Mouse (Mus musculus) ES-E14 (cell line): ENCODE results near the gene Psmb4.

Experiments
- CHD2 ChIP-seq: IDR thresholded peaks from 2 replicates; pipeline ENCODE4 v1.6.1; 2014; ENCODE audit warnings: mild to moderate bottlenecking, low read depth, low read length, inconsistent platforms
- HCFC1 ChIP-seq: IDR thresholded peaks from 2 replicates; pipeline ENCODE4 v1.6.1; 2012; ENCODE audit warnings: low read length, inconsistent platforms, borderline replicate concordance; ENCODE audit not compliant: insufficient read depth
- ZC3H11A ChIP-seq: IDR thresholded peaks from 2 replicates; pipeline ENCODE4 v1.6.1; 2012; ENCODE audit warnings: low read depth, mild to moderate bottlenecking, inconsistent platforms, low read length, borderline replicate concordance
- ZNF384 ChIP-seq: IDR thresholded peaks from 2 replicates; pipeline ENCODE4 v1.6.1; 2012; ENCODE audit warnings: low read depth, low read length, inconsistent platforms

- TF ChIP-seq HCFC1 = no peak
- no peak for TF ChIP-seq ZC3H11A
- TF ChIP-seq ZNF384 = no peak
- no peak for TF ChIP-seq CHD2
Measured at GRCm38 (mm10) chr3:94882579-94882978, 4.2 kb downstream of the Psmb4 start.
